Mouse (Mus musculus) embryonic facial prominence, embryonic 13.5 days (tissue): ENCODE results near the gene Oaz3. TPM values are rescaled to one million over a fixed set of nuclear protein-coding genes. Genes with fewer than 3 reads are reported as not detected.

Source experiments
- ATAC-seq: fragments of 200-750 bp; cut with Nextera tagmentation; 2 replicates; pipeline ENCODE4 v1.8.0; 2017; ENCODE audit warnings: low read depth; ENCODE audit not compliant: insufficient number of reproducible peaks, insufficient read depth, low FRiP score, low TSS enrichment
- H3K27ac ChIP-seq: fragments of 300-500 bp; sonication (generic); 2 replicates; pipeline ENCODE4 v1.5.1; 2015; ENCODE audit warnings: moderate library complexity, mild to moderate bottlenecking, inconsistent platforms
- H3K27me3 ChIP-seq: fragments of 300-500 bp; sonication (generic); 2 replicates; pipeline ENCODE4 v1.6.1; 2015; ENCODE audit warnings: mild to moderate bottlenecking, inconsistent platforms
- H3K36me3 ChIP-seq: fragments of 300-500 bp; sonication (generic); 2 replicates; pipeline ENCODE4 v1.6.1; 2015; ENCODE audit warnings: mild to moderate bottlenecking, inconsistent platforms
- H3K4me1 ChIP-seq: fragments of 300-500 bp; sonication (generic); 2 replicates; pipeline ENCODE4 v1.6.1; 2015; ENCODE audit warnings: inconsistent platforms
- H3K4me2 ChIP-seq: fragments of 300-500 bp; sonication (generic); 2 replicates; pipeline ENCODE4 v1.6.1; 2015; ENCODE audit warnings: moderate library complexity, mild to moderate bottlenecking, inconsistent platforms
- H3K4me3 ChIP-seq: fragments of 300-500 bp; sonication (generic); 2 replicates; pipeline ENCODE4 v1.5.1; 2015; ENCODE audit warnings: mild to moderate bottlenecking, inconsistent platforms
- H3K9ac ChIP-seq: fragments of 300-500 bp; sonication (generic); 2 replicates; pipeline ENCODE4 v1.6.1; 2015; ENCODE audit warnings: mild to moderate bottlenecking, inconsistent platforms
- H3K9me3 ChIP-seq: fragments of 300-500 bp; sonication (generic); 2 replicates; pipeline ENCODE4 v1.6.1; 2016; ENCODE audit warnings: inconsistent platforms
- WGBS: fragments of 180-500 bp; shearing (Covaris S2); methylation state at CpG from one replicate; pipeline ENCODE4 v1.1.7; 2015; ENCODE audit warnings: mixed read lengths; 5-methylcytosine and 5-hydroxymethylcytosine counted together
- polyA plus RNA-seq: library from polyadenylated mRNA; unstranded; fragments of >200 nt; fragmentation: Nextera tagmentation; extraction: Ambion mirVana; gene quantifications from 2 replicates; pipeline ENCODE4 v1.2.1, GENCODE M21; 2015

Gene Oaz3
- 1.0 TPM in 1 of 2 replicates, not detected in the other for polyA plus RNA-seq

DNA sequence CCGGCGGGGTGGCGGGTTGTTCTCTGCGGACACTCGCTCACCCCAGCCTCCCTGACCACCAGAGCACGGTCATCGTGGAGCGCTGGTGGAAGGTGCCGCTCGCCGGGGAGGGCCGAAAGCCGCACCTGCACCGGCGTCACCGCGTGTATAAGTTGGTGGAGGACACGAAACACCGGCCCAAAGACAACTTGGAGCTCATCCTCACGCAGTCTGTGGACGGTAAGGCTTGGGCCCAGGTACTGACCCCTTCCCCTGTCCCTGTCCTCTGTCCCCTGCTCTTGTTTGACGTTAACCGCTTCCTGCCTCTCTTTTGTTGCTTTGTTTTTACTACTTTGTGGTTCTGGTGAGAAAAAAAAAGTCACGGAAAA, at the start of gene Oaz3:
Gene Oaz3 (minus strand): TSS at position 319 of the 368 bp plus-strand sequence.
- Histone ChIP-seq H3K4me2 (peak within 1 kb of the TSS; percentile 84), H3K27me3 (0 out of 2 replicates have a peak, but pooled peaks cover 6% of the 10 kb centered on the region), H3K4me1 (peaks cover 12% of the 10 kb centered on the region), H3K27ac (peak within 1 kb of the TSS; percentile 22; the same call in 1 of the 2 replicates), H3K9me3 (no peaks in the 10 kb centered on the region), H3K36me3 (peaks cover 39% of the 10 kb centered on the region), H3K9ac (peak within 1 kb of the TSS; percentile 87), H3K4me3 (peak within 1 kb of the TSS; percentile 79)
- ATAC-seq, result no peak
- under 1% methylated on average over 24 of the region's 24 CpGs for WGBS

DNA sequence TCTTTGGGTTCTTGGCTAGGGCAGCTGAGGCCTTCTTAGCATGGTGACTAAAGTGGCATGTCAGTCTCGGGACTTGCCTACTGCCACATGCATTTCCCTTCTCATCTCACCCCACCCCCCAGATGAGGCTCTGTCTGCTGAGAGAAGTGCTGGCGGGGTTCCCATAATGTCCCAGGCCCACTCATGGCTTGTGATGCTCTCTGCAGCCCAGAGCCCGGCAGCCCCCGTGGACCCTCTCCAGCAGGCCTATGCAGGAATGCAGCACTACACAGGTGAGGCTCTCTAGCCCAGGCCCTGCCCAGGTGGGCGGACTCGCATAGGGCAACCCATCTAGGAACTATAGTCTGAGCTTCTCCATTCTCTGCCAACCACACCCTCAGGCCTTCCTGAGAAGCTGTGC, 43.9 kb upstream of the Oaz3 start:
- peaks cover 4% of the 10 kb centered on the region; the same call in 1 of the 2 replicates for H3K36me3 ChIP-seq
- WGBS, result 70% methylated on average over 6 of the region's 6 CpGs
- H3K9me3 ChIP-seq, result no peaks in the 10 kb centered on the region
- no peak overlapping the region for H3K4me3 ChIP-seq
- no peaks in the 10 kb centered on the region for H3K27me3 ChIP-seq
- H3K4me2 ChIP-seq, result no peak overlapping the region
- peaks cover 6% of the 10 kb centered on the region; the same call in 1 of the 2 replicates for H3K4me1 ChIP-seq
- ATAC-seq, result peak; percentile 23; the same call in 1 of the 2 replicates
- H3K9ac ChIP-seq, result no peak overlapping the region
- no peak overlapping the region for H3K27ac ChIP-seq

DNA sequence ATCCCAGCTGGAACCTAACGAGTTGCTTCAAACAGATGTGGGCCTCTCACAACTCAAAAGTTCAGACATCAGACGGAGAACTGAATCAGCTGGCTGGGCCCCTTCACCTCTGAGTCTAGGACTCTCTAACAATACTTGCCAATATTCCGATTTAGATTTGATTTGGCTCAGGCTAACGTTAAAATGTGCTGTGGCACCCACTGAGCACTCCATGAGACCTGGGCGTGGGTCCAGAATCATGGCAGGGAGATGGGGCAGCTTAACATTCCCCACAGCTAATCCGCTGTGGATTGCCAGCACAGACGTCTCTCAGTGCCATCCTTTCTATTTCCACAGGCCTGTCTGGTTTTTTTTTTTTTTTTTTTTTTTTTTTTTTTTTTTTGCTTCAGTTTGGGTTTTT, 42.2 kb upstream of the Oaz3 start:
- Histone ChIP-seq H3K4me1 (peaks cover 6% of the 10 kb centered on the region; the same call in 1 of the 2 replicates), H3K36me3 (peaks cover 3% of the 10 kb centered on the region; the same call in 1 of the 2 replicates), H3K4me3 (no peak overlapping the region), H3K9me3 (no peaks in the 10 kb centered on the region), H3K27me3 (peaks cover 12% of the 10 kb centered on the region), H3K27ac (no peak overlapping the region), H3K9ac (no peak overlapping the region), H3K4me2 (no peak overlapping the region)
- WGBS, result 64% methylated on average over 7 of the region's 7 CpGs
- ATAC-seq, result no peak

DNA sequence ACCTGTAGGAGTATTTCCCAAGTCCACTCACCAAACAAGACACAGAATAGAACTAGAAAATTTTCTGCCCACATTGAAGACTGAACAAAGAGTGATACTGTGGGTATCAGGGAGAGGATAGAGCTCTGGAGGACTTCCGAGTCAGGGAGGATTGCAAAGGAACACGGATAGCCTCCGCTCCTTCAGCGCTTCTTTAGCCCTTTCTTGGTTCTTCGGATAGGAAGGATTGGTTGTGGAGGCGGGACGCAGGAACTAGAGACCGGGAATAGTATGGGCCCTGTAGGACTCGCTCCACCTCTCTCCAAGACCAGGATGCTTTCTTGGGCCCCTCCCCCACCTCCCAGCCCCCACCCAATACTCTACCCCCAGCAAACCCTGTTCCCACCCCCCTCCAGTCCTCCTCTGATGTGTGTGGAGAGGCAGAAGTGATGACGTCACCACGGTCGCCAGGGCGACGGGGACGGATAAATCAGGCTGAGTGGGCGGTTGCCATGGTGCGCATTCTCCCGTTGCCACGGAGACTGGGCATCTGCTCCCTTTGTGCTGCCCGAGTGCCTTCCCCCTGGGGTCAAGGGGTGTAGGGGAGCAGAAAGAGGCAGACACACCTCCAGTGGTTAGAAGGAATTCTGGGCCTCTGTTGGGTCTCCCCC, 40.2 kb upstream of the Oaz3 start:
- Histone ChIP-seq H3K9ac (no peak overlapping the region), H3K27ac (no peak overlapping the region), H3K27me3 (peaks cover 32% of the 10 kb centered on the region), H3K36me3 (no peaks in the 10 kb centered on the region), H3K4me3 (no peak overlapping the region), H3K9me3 (no peaks in the 10 kb centered on the region), H3K4me1 (peaks cover 6% of the 10 kb centered on the region), H3K4me2 (no peak overlapping the region)
- WGBS, result 12% methylated on average over 20 of the region's 20 CpGs
- no peak for ATAC-seq

DNA sequence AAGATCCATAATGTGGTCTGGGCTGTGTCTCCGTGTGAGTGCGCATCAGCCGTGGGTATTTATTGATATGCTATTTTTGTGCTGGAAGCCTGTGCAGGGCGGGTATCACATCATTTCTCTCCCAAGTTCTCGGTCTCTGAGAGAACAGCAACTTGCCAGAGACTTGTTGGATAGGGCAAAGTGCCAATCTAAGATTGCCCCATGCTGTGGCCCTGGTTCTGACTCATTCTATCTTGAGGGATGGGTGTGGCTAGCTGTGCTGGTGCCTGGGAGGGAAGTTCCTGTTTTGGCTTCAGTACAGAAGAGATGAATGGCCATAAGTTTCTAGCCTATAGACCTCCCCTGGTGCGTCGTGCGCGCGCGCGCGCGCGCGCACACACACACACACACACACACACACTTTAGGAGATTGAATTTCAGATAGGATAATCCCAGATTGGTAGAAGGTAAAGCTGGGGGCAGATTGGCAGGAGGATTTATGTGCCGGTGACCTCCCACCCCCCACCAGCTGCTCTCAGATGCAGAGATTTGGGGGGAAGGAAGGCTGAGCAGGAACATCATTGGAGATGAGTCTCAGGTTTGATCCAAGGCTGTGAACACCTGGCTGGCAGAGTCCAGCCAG, 39.2 kb upstream of the Oaz3 start:
- Histone ChIP-seq H3K27ac (no peak overlapping the region), H3K9me3 (no peaks in the 10 kb centered on the region), H3K4me1 (peaks cover 6% of the 10 kb centered on the region), H3K27me3 (peaks cover 38% of the 10 kb centered on the region), H3K4me3 (no peak overlapping the region), H3K9ac (no peak overlapping the region), H3K4me2 (no peak overlapping the region), H3K36me3 (no peaks in the 10 kb centered on the region)
- WGBS, result 78% methylated on average over 17 of the region's 17 CpGs
- no peak for ATAC-seq

DNA sequence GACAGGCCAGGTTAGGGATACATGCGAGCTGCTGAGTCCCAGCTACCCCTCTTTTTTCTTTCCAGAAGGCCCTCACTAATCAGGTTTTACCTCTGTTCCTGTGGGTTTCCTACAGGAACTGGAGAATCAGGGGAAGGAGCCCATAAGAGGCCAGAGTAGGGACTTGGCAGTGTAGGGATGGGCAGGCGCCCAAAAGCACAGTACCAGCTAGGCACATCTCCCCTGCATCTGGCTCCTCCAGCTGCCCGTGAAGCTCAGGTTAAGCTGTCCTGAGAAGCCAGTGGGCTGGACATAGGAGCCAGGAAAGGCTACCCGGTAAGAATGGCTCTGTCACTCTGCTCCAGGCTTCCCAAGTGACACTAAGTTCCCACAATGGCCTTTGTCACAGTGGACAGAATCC, 37.7 kb upstream of the Oaz3 start:
- 55% methylated on average over 4 of the region's 4 CpGs for WGBS
- Histone ChIP-seq H3K4me1 (peaks cover 5% of the 10 kb centered on the region), H3K4me3 (no peak overlapping the region), H3K9ac (no peak overlapping the region), H3K27me3 (peaks cover 38% of the 10 kb centered on the region), H3K4me2 (no peak overlapping the region), H3K27ac (no peak overlapping the region), H3K9me3 (no peaks in the 10 kb centered on the region), H3K36me3 (no peaks in the 10 kb centered on the region)
- ATAC-seq, result no peak

DNA sequence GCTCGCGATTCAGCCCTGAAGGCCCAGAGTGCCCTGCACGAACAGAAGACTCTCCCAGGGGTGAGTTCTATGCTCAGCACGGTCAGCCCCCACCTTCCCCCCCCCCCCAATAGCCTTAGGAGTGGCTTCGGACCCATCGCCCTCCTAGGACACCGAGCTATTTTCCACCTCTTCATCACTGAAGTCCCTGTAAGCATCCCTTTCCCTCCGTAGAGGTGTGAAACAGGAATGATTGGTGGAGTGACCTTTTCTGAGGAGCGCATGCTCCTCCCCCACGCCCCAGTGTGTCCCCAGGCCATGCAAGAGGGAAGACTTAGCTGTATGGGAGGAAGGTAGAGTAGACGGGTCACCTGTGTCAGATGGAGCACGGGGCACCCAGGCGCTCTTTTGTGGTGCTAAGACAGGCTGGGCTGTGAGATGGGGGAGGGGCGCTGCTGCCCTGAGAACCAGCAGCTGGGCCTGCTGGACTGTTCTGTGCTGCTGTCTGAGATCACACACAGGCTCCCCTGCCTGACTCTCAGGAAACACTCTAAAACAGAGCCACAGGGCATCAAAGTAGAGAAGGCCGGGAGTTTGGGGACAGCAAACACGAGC, 36.7 kb upstream of the Oaz3 start, which contains the start of gene Riiad1:
Gene Riiad1 (minus strand): TSS at position 51 of the 594 bp plus-strand sequence.
- Histone ChIP-seq H3K4me2 (peak within 1 kb of the TSS; percentile 55), H3K36me3 (no peaks in the 10 kb centered on the region), H3K4me3 (peak within 1 kb of the TSS; percentile 27)

DNA sequence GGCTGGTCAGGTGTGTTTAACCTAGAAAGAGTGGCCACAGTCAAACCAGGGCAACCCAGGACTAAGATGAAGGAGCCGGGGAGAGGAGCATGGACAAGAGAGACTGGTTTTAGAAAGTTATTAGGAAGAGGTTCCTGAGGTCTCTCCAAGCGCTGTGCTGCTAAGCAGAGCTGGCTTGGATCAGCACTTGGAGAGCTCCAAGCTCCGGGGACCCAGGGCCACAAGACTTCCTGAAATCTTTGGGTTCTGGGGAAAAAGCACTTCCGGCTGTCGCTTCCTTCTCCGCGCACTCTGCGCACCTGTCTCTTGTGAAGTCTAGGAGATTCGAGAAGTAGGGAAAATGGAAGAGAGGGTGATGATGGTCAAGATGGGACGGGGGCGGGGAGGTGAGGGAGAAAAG, 35.8 kb upstream of the Oaz3 start:
- Histone ChIP-seq H3K27ac (no peak overlapping the region), H3K9me3 (no peaks in the 10 kb centered on the region), H3K36me3 (no peaks in the 10 kb centered on the region), H3K4me1 (peaks cover 3% of the 10 kb centered on the region), H3K4me3 (peak overlapping the region; percentile 27), H3K9ac (no peak overlapping the region), H3K4me2 (peak overlapping the region; percentile 55), H3K27me3 (peaks cover 38% of the 10 kb centered on the region)
- 4% methylated on average over 11 of the region's 11 CpGs for WGBS
- no peak for ATAC-seq

More for the DNA sequence above, 36.7 kb upstream of the Oaz3 start, which contains the start of gene Riiad1:
- no peaks in the 10 kb centered on the region for H3K9me3 ChIP-seq
- no peak within 1 kb of the TSS for H3K9ac ChIP-seq
- ATAC-seq, result no peak
- H3K4me1 ChIP-seq, result peaks cover 3% of the 10 kb centered on the region
- WGBS, result 7% methylated on average over 16 of the region's 16 CpGs
- H3K27me3 ChIP-seq, result peaks cover 38% of the 10 kb centered on the region
- no peak within 1 kb of the TSS for H3K27ac ChIP-seq

DNA sequence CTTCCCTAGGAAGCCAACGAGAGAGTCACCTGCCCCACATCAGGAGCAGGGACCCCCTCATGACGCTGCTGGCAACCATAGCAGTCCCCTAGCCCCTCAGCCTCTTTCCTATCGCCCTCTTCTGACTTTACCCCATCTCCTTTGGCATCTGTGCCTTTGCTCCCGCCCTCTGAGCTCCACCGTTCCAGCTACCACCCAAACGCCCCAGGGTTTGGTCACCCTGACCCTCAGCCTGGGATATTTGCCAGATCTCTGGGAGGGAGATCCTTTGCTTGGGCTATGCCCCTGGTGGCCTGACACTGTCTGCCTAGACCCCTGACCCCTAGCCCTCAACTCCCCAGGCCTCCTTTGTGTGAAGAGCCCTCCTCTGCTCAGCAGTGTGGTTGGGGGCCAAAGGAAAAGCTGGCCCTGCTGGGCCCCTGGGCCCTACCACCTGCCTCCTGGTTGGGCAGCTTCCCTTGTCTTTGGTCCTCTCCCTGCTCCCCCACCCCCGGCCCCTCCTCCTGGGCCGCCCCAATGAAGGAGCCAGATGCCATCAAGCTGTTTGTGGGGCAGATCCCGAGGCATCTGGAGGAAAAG, 35.0 kb upstream of the Oaz3 start:
- H3K4me2 ChIP-seq, result no peak overlapping the region; the same call in 1 of the 2 replicates
- ATAC-seq, result no peak

DNA sequence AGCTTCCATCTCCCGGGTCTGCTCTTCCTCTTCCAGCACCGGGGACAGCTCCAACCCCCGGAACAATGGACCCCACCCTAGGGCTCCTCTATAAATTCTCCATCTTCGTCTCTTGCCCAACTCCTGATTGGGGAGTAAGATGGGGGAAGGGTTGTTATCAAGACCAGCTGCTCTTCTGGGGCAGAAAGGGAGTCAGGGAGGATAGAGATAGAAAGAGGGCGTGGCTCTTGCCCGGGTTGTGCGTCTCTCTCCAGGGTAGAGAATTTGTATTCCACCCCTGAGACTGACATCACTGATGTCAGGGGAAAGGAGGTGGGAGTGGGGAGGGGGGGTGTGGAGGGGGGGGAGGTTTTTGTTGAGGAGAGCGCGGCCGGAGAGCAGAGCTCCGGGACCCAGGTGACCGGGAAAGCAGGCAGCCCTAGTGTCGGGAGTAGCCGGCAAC, 34.3 kb upstream of the Oaz3 start, which contains the start of gene Celf3:
Gene Celf3 (plus strand): TSS at position 315 of the 442 bp plus-strand sequence.
- Histone ChIP-seq H3K27ac (no peak within 1 kb of the TSS), H3K27me3 (peaks cover 38% of the 10 kb centered on the region), H3K9ac (no peak within 1 kb of the TSS), H3K9me3 (no peaks in the 10 kb centered on the region), H3K36me3 (no peaks in the 10 kb centered on the region), H3K4me3 (no peak within 1 kb of the TSS), H3K4me2 (peak within 1 kb of the TSS; percentile 28), H3K4me1 (peaks cover 2% of the 10 kb centered on the region; the same call in 1 of the 2 replicates)
- no peak for ATAC-seq
- under 1% methylated on average over 14 of the region's 14 CpGs for WGBS

More for the DNA sequence above, 35.0 kb upstream of the Oaz3 start:
- Histone ChIP-seq H3K4me3 (no peak overlapping the region), H3K4me1 (no peaks in the 10 kb centered on the region; the same call in 1 of the 2 replicates), H3K27me3 (peaks cover 38% of the 10 kb centered on the region), H3K27ac (no peak overlapping the region), H3K9me3 (no peaks in the 10 kb centered on the region), H3K36me3 (no peaks in the 10 kb centered on the region), H3K9ac (no peak overlapping the region)
- 3% methylated on average over 9 of the region's 9 CpGs for WGBS

DNA sequence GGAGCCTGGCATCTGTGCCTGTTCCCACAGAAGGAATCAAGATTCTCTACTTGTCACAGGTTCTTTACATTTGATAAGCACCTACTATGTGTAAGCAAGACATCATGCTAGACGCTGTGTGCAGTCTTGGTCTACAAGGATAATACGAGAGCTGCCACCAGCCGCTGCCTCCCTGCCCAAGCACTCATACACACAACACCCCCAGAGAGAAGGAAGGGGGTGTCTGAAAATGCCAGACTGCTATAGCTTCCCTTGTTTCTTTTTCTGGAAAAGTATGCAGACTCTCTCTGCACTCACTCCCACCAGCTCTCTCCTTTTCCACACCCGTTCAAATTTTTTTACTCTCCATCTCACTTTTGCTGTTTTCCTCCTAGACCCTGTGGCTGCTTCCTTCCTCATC, 33.7 kb upstream of the Oaz3 start:
- peaks cover 7% of the 10 kb centered on the region for H3K4me1 ChIP-seq
- no peak overlapping the region for H3K4me2 ChIP-seq
- H3K27me3 ChIP-seq, result peaks cover 38% of the 10 kb centered on the region
- WGBS, result 61% methylated on average over 4 of the region's 4 CpGs
- H3K36me3 ChIP-seq, result no peaks in the 10 kb centered on the region
- ATAC-seq, result no peak
- no peak overlapping the region for H3K9ac ChIP-seq
- H3K9me3 ChIP-seq, result no peaks in the 10 kb centered on the region
- no peak overlapping the region for H3K27ac ChIP-seq
- no peak overlapping the region for H3K4me3 ChIP-seq
